Mouse (Mus musculus): Measurements from ENCODE around the gene Wdr81. TPM values are rescaled to one million over a fixed set of nuclear protein-coding genes. Genes with fewer than 3 reads are reported as not detected.
A peak's percentile ranks its signal among the peaks of the same experiment; 100 is the strongest.

The Wdr81 gene
- 10 to 100 TPM; 23.4 to 23.7 TPM for total RNA-seq (2021)
- long read RNA-seq, experiment 1, full-length matches to known transcripts: 7 of 12 reads
- long read RNA-seq, experiment 1, partial matches to known transcripts: 4 of 12 reads
- long read RNA-seq, experiment 1, other reads (novel, unspliced or antisense): 1 of 12 reads
- long read RNA-seq, experiment 2, full-length matches to known transcripts: 12 of 27 reads
- long read RNA-seq, experiment 2, partial matches to known transcripts: 4 of 27 reads
- long read RNA-seq, experiment 2, other reads (novel, unspliced or antisense): 11 of 27 reads

- H3K4me3 ChIP-seq: peak within 1 kb of the TSS; percentile 67
- DNase-seq (ENCODE audit: low spot score in 2 of 2): peak; percentile 86 to 90
- TF ChIP-seq CTCF (conservative IDR thresholded peaks at IDR 0.05): peak; percentile 64
- H3K27ac ChIP-seq: peak within 1 kb of the TSS; percentile 93
These were observed at the start of gene Wdr81 for GRCm38 (mm10) chr11:75453991-75454930. Gene Wdr81 (minus strand): TSS chr11:75454717.

GRCm38 (mm10) chr11:75498126-75498525 lies 43.6 kb upstream of the Wdr81 start:
- H3K4me3 ChIP-seq: no peak overlapping the region
- H3K27ac ChIP-seq: no peak overlapping the region
- DNase-seq (ENCODE audit: low spot score in 2 of 2): no peak
- no peak for TF ChIP-seq CTCF (conservative IDR thresholded peaks at IDR 0.05)

GRCm38 (mm10) chr11:75494296-75495049 lies 40.0 kb upstream of the Wdr81 start:
- Histone ChIP-seq H3K4me3 (no peak overlapping the region), H3K27ac (no peak overlapping the region)
- DNase-seq (ENCODE audit: low spot score in 2 of 2): no peak
- TF ChIP-seq CTCF (conservative IDR thresholded peaks at IDR 0.05): no peak

GRCm38 (mm10) chr11:75487496-75487895 lies 33.0 kb upstream of the Wdr81 start:
- TF ChIP-seq CTCF (conservative IDR thresholded peaks at IDR 0.05): no peak
- DNase-seq (ENCODE audit: low spot score in 2 of 2): no peak
- H3K4me3 ChIP-seq: peak overlapping the region; percentile 91
- peak overlapping the region; percentile 98; the same call in 1 of the 2 replicates for H3K27ac ChIP-seq

GRCm38 (mm10) chr11:75486601-75487285 lies 32.2 kb upstream of the Wdr81 start, which contains the start of gene Prpf8:
Gene Prpf8 (plus strand): TSS chr11:75486816.
- peak within 1 kb of the TSS; percentile 98 for H3K27ac ChIP-seq
- DNase-seq (ENCODE audit: low spot score in 2 of 2): peak; percentile 98 to 99
- TF ChIP-seq CTCF (conservative IDR thresholded peaks at IDR 0.05): no peak
- peak within 1 kb of the TSS; percentile 91 for H3K4me3 ChIP-seq

- no peak for DNase-seq (ENCODE audit: low spot score in 2 of 2)
- TF ChIP-seq CTCF (conservative IDR thresholded peaks at IDR 0.05): no peak
- H3K27ac ChIP-seq: peak overlapping the region; percentile 69; the same call in 1 of the 2 replicates
These were observed 31.7 kb upstream of the Wdr81 start for GRCm38 (mm10) chr11:75486192-75486591.

GRCm38 (mm10) chr11:75473376-75473775 lies 18.9 kb upstream of the Wdr81 start:
- no peak for TF ChIP-seq CTCF (conservative IDR thresholded peaks at IDR 0.05)
- no peak for DNase-seq (ENCODE audit: low spot score in 2 of 2)
- Histone ChIP-seq H3K27ac (no peak overlapping the region), H3K4me3 (no peak overlapping the region)

More at GRCm38 (mm10) chr11:75486192-75486591, 31.7 kb upstream of the Wdr81 start:
- H3K4me3 ChIP-seq: peak overlapping the region; percentile 91

- no peak overlapping the region for H3K4me3 ChIP-seq
- TF ChIP-seq CTCF (conservative IDR thresholded peaks at IDR 0.05): no peak
- no peak overlapping the region for H3K27ac ChIP-seq
- no peak for DNase-seq (ENCODE audit: low spot score in 2 of 2)
These were observed 18.1 kb upstream of the Wdr81 start for GRCm38 (mm10) chr11:75472469-75473081.

- no peak overlapping the region for H3K27ac ChIP-seq
- no peak for DNase-seq (ENCODE audit: low spot score in 2 of 2)
- TF ChIP-seq CTCF (conservative IDR thresholded peaks at IDR 0.05): no peak
- H3K4me3 ChIP-seq: no peak overlapping the region
These were observed 16.2 kb upstream of the Wdr81 start for GRCm38 (mm10) chr11:75470675-75471074.

GRCm38 (mm10) chr11:75469261-75469660 lies 14.7 kb upstream of the Wdr81 start:
- no peak for TF ChIP-seq CTCF (conservative IDR thresholded peaks at IDR 0.05)
- DNase-seq (ENCODE audit: low spot score in 2 of 2): no peak
- Histone ChIP-seq H3K4me3 (no peak overlapping the region), H3K27ac (no peak overlapping the region)

GRCm38 (mm10) chr11:75468410-75468809 lies 13.9 kb upstream of the Wdr81 start:
- DNase-seq (ENCODE audit: low spot score in 2 of 2): no peak
- H3K27ac ChIP-seq: no peak overlapping the region
- no peak for TF ChIP-seq CTCF (conservative IDR thresholded peaks at IDR 0.05)
- H3K4me3 ChIP-seq: peak overlapping the region; percentile 40; the same call in 1 of the 2 replicates

Measured in layer of hippocampus, adult 2 months (tissue).